Mouse (Mus musculus) hindbrain, postnatal 0 days (tissue): ENCODE measurements at regions not wholly inside any gene's neighbourhood (a gene's known extent, or its start where the extent isn't known, plus 50 kb on each side); places are given as distances from the start of the nearest gene placed in this dataset.

ENCODE experiments used
- ATAC-seq: fragments of 200-750 bp; cut with Nextera tagmentation; 2 replicates; pipeline ENCODE4 v1.8.0; 2017; ENCODE audit warnings: mild to moderate bottlenecking, moderate TSS enrichment, moderate library complexity
- DNase-seq: peaks from one replicate; pipeline ENCODE4 v3.0.0-alpha.2; 2015; ENCODE audit warnings: low spot score
- H3K27ac ChIP-seq: fragments of 300-500 bp; sonication (generic); 2 replicates; pipeline ENCODE4 v1.5.1; 2014; ENCODE audit warnings: mild to moderate bottlenecking
- H3K27me3 ChIP-seq: fragments of 300-500 bp; sonication (generic); 2 replicates; pipeline ENCODE4 v1.6.1; 2014; ENCODE audit warnings: low read length, mixed read lengths; ENCODE audit not compliant: insufficient read depth
- H3K36me3 ChIP-seq: fragments of 300-500 bp; sonication (generic); 2 replicates; pipeline ENCODE4 v1.6.1; 2014; ENCODE audit warnings: low read length, mixed read lengths; ENCODE audit not compliant: insufficient read depth
- H3K4me1 ChIP-seq: fragments of 300-500 bp; sonication (generic); 2 replicates; pipeline ENCODE4 v1.6.1; 2014; ENCODE audit warnings: antibody characterized with exemption, low read length, mixed read lengths; ENCODE audit not compliant: insufficient read depth
- H3K4me2 ChIP-seq: fragments of 300-500 bp; sonication (generic); 2 replicates; pipeline ENCODE4 v1.6.1; 2014; ENCODE audit warnings: low read depth, mild to moderate bottlenecking, low read length, moderate library complexity, mixed read lengths
- H3K4me3 ChIP-seq: fragments of 300-500 bp; sonication (generic); 2 replicates; pipeline ENCODE4 v1.5.1; 2014; ENCODE audit warnings: low read length
- H3K9ac ChIP-seq: fragments of 300-500 bp; sonication (generic); replicated peaks from 2 replicates; pipeline ENCODE4 v1.6.1; 2014; ENCODE audit warnings: mild to moderate bottlenecking, low read length, moderate library complexity, mixed read lengths
- H3K9me3 ChIP-seq: fragments of 300-500 bp; sonication (generic); 2 replicates; pipeline ENCODE4 v1.6.1; 2016; ENCODE audit warnings: low read length, mixed read lengths
- CTCF ChIP-seq: IDR thresholded peaks from 2 replicates; pipeline ENCODE4 v1.5.1; 2016; ENCODE audit warnings: antibody characterized with exemption, control low read depth, low read depth
- WGBS: fragments of 180-500 bp; shearing (Covaris S2); extraction: QIAGEN DNeasy Blood & Tissue Kit; methylation state at CpG from one replicate; pipeline ENCODE4 v1.1.7; 2014; 5-methylcytosine and 5-hydroxymethylcytosine counted together

DNA sequence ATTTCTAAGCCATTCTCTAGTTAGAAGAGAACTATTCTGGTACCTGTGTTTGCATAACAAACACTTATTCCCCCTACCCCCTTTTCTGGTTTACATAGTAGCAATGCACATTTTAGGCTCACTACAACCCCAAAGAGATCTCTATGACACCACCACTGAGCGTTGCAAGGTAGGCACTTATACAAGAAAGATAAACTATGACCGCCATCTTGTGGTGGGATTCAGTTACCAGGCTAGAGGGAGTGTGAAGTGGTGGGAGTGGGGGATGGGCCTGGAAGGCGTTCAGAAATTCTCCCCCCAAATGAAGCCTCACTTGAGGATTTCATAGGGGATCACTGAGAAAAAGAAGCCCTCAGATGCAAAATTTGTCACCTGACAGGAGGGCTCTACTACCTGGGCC, 64.4 kb upstream of the Fst start:
- Histone ChIP-seq H3K4me1 (no peaks in the 10 kb centered on the region), H3K36me3 (no peaks in the 10 kb centered on the region), H3K27me3 (no peaks in the 10 kb centered on the region), H3K9ac (no peak overlapping the region), H3K27ac (no peak overlapping the region), H3K4me3 (no peak overlapping the region), H3K9me3 (no peaks in the 10 kb centered on the region), H3K4me2 (no peak overlapping the region)
- peak; percentile 59 for TF ChIP-seq CTCF
- WGBS, result 32% methylated on average over 3 of the region's 3 CpGs
- ATAC-seq (peak; percentile 51; the same call in 1 of the 2 replicates), DNase-seq (peak; percentile 53)

DNA sequence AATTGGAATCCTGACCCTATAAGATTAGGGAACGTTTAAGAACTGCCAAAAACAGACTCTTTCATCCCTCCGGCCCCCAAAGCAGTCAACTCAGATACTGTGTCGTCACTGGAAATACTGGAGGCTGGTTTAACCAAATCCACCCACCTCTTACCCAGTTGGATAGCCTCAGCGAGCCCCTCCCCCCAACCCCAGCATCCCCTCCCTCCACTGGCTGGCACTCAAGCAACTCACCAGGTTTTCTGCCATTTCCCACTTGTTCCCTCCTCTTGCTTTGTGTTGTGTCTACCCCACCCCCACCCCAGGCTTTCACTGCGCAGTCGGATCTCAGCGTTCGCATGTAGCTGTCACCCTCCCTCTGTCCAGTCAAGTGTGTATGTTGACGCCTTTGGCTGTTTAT, 68.1 kb upstream of the Fst start:
- no peak for TF ChIP-seq CTCF
- 21% methylated on average over 9 of the region's 9 CpGs for WGBS
- Histone ChIP-seq H3K27me3 (no peaks in the 10 kb centered on the region), H3K9me3 (no peaks in the 10 kb centered on the region), H3K27ac (no peak overlapping the region), H3K4me3 (no peak overlapping the region), H3K4me1 (no peaks in the 10 kb centered on the region), H3K9ac (no peak overlapping the region), H3K36me3 (no peaks in the 10 kb centered on the region), H3K4me2 (no peak overlapping the region)
- ATAC-seq (peak; percentile 67), DNase-seq (peak; percentile 5)

DNA sequence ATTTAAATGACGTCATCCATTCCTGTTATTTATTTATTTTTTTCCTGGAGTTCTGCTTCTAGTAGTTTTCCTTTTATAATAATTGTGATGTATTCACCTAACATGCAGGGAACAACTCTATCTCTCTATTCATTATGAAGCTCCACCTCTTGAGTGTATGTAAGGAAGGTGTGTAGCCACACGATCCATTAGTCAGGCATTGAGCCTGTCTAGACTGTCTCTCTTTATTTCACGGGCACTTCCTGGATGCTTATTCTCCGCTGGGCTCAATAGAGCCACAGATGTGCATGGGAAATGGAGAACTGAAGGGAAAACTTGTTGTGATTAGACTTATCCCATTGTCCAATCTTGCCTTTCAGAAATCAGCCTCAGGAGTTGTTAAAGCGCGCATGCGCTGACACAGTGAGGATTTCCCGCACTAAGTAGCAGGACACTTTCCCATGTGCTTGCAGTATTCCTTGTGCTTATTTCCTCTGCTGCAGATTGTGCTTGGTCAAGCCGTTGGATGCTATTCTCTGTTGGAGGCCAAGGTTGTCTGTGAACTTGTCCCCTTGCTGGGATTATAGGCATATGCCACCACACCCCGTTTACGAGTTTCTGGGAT, 71.5 kb upstream of the Fst start:
- DNase-seq (no peak), ATAC-seq (no peak)
- no peaks in the 10 kb centered on the region for H3K4me1 ChIP-seq
- H3K9ac ChIP-seq, result no peak overlapping the region
- H3K27me3 ChIP-seq, result no peaks in the 10 kb centered on the region
- no peak for TF ChIP-seq CTCF
- H3K36me3 ChIP-seq, result no peaks in the 10 kb centered on the region
- H3K27ac ChIP-seq, result no peak overlapping the region
- no peak overlapping the region for H3K4me2 ChIP-seq
- H3K9me3 ChIP-seq, result no peaks in the 10 kb centered on the region
- 78% methylated on average over 11 of the region's 11 CpGs for WGBS
- no peak overlapping the region for H3K4me3 ChIP-seq

DNA sequence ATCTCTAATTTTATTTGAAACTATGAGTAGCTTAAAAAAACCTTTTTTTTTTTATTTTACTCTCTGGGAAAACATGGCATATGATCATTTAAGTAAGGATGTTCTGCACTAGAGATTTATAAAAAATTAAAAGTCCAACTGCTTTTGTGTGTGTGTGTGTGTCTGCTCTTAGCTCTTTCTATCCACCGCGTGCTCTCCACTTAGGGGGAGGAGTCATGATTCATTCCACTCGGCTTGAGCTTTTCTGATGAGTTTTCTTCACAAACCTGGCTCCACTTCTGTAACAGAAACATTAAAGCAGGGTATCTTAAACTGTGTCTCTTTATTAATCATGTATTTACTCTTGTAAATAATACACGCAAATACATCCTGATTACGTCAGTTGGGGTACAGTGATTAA, 73.0 kb upstream of the Fst start:
- DNase-seq, result no peak
- TF ChIP-seq CTCF, result no peak
- no peak for ATAC-seq
- Histone ChIP-seq H3K4me2 (peak overlapping the region; percentile 19; the same call in 1 of the 2 replicates), H3K9ac (no peak overlapping the region), H3K27me3 (no peaks in the 10 kb centered on the region), H3K4me3 (no peak overlapping the region), H3K36me3 (no peaks in the 10 kb centered on the region), H3K27ac (no peak overlapping the region), H3K9me3 (no peaks in the 10 kb centered on the region), H3K4me1 (no peaks in the 10 kb centered on the region)
- WGBS, result 41% methylated on average over 5 of the region's 5 CpGs

DNA sequence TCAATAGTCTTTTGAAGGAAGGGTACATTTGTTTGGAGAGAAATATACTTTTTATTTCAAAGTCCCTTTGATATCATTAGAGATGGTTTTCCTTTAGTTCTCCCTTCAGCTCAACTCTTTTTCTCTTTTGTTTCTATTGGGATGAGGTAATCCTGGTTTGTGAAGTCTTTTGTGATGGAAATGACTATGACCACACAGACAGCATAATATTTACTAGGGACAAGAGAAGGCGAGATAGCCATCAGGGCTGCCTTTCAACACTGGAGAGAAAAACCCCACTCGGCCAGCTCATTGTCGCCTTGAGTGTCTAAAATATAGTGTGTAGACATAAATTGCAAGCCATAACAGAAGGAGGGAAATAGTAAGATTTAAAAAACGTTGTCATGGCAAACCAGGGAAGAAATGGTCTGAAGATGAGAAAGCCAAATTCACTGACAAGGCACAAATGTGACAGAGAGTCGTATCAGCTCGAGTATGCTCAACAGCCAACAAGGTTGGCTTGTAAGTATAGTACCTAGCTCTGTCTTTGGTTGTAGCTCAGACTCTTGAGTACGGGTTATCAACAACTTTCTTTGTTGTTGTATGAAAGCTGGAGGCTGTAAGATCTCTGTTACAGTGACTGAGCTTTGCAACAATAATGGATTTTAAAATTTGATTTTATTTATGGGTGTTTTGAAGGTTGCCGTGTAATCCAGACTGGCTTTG, 73.8 kb upstream of the Fst start:
- ATAC-seq (peak; percentile 77), DNase-seq (no peak)
- peak overlapping the region; percentile 19; the same call in 1 of the 2 replicates for H3K4me2 ChIP-seq
- no peak overlapping the region for H3K4me3 ChIP-seq
- H3K4me1 ChIP-seq, result no peaks in the 10 kb centered on the region
- 45% methylated on average over 8 of the region's 8 CpGs for WGBS
- no peaks in the 10 kb centered on the region for H3K27me3 ChIP-seq
- H3K9me3 ChIP-seq, result no peaks in the 10 kb centered on the region
- H3K27ac ChIP-seq, result no peak overlapping the region
- TF ChIP-seq CTCF, result no peak
- H3K36me3 ChIP-seq, result no peaks in the 10 kb centered on the region
- no peak overlapping the region for H3K9ac ChIP-seq

DNA sequence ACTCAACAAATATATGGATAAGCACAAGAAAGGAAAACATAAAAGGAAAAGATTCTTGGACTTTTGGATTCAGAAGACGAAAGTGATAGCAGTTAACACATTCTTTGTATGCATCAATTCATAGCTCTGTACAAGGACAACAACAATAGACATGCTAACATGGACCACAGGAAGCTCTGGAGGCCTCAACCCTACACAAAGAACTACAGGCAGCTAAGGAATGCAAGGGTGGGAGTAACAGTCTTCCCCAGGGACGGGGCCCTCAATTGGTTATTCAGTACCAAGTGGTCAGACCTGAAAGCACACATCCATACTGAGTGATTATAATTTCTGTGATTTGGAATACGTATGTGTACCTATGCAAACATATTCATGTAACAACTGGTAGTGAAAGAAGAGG, 75.8 kb upstream of the Fst start:
- DNase-seq, result no peak
- ATAC-seq, result no peak
- Histone ChIP-seq H3K9ac (no peak overlapping the region), H3K9me3 (no peaks in the 10 kb centered on the region), H3K4me2 (no peak overlapping the region), H3K36me3 (no peaks in the 10 kb centered on the region), H3K4me3 (no peak overlapping the region), H3K27me3 (no peaks in the 10 kb centered on the region), H3K27ac (no peak overlapping the region), H3K4me1 (no peaks in the 10 kb centered on the region)
- WGBS, result 43% methylated on average over 3 of the region's 3 CpGs
- no peak for TF ChIP-seq CTCF

DNA sequence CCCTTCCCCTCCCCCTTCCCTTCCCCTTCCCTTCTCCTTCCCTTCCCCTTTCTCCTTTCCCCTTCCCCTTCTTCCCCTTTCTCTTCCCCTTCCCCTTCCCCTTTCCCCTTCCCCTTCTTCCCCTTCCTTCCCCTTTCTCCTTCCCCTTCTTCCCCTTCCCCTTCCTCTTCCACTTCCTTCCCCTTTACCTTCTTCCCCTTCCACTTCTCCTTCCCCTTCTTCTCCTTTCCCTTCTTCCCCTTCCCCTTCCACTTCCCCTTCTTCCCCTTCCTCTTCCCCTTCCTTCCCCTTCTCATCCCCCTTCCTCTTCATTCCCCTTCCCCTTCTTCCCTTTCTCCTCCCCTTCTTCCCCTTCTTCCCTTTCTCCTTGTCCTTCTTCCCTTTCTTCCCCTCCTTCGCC, 77.0 kb upstream of the Fst start:
- TF ChIP-seq CTCF, result no peak
- Histone ChIP-seq H3K4me3 (no peak overlapping the region), H3K9ac (no peak overlapping the region), H3K4me2 (no peak overlapping the region), H3K4me1 (no peaks in the 10 kb centered on the region), H3K27me3 (no peaks in the 10 kb centered on the region), H3K36me3 (no peaks in the 10 kb centered on the region), H3K9me3 (no peaks in the 10 kb centered on the region), H3K27ac (no peak overlapping the region)
- ATAC-seq (no peak), DNase-seq (no peak)
- 88% methylated on average over 1 of the region's 1 CpGs for WGBS
